In the genomic region with DNA sequence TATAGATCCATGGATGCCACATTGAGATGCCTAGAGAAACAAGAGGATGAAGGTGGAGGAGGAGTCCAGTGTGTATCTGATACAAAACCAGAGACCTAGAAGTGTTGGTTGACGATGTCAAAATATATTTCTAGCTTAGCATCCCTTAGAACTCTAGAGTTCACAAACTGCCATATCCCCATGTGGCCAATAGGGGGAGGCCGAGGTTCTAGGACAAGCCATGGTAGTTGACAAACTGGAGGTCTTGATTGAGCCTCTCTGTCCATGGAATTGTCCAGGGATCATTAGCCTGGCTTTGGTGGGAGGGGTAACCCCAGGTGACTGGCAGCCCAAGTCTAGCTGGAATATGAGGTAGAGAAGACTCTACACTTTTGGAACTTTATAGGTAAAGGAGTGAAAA, we compare ENCODE assay signal across 18 mouse cellular contexts. TPM values are rescaled to one million over a fixed set of nuclear protein-coding genes. Genes with fewer than 3 reads are reported as not detected.
A peak's percentile ranks its signal among the peaks of the same experiment; 100 is the strongest.
DNase-seq lines count a peak whose midpoint lies in the region; ATAC-seq and TF ChIP-seq lines count a peak whose summit lies in the region.
"Had no signal": no experiment of that assay in that cellular context is flagged by ENCODE, and none has a peak within 500 bp of the region (broad histone marks: within the 10 kb centered on the region; RNA-seq: fewer than 3 reads in every experiment).

No protein-coding gene starts in this region.

- H3K9me3 ChIP-seq in heart, postnatal 0 days (replicated peaks; ENCODE audit: control insufficient read depth, low read length), result no peaks in the 10 kb centered on the region
- no peaks in the 10 kb centered on the region for H3K9me3 ChIP-seq in ES-Bruce4 (replicated peaks; ENCODE audit: control insufficient read depth, insufficient read depth, low read length, poor library complexity, severe bottlenecking)
- H3K9me3 ChIP-seq: forebrain, embryonic 15.5 days; hindbrain, embryonic 15.5 days; midbrain, embryonic 12.5 days had no signal

- no peak for DNase-seq in heart, postnatal 0 days (ENCODE audit: low spot score)
- DNase-seq in heart, postnatal 36 days, result no peak
- no peak for DNase-seq in testis, postnatal 10 days (ENCODE audit: low spot score)
- peak; percentile 36 for DNase-seq in induced T-regulatory cell, adult 2 months (ENCODE audit: low read depth)
- DNase-seq in cerebellum, adult 18-20 months, result no peak
- DNase-seq in adrenal gland, postnatal 25 days, result no peak
- DNase-seq: cerebellum, adult 11-12 months; gastrocnemius, postnatal 36 days had no signal

- TF ChIP-seq EP300 in heart, postnatal 0 days (IDR thresholded peaks at IDR 0.05; ENCODE audit: low read depth), result no peak
- no peak for TF ChIP-seq EP300 in ES-Bruce4 (IDR thresholded peaks at IDR 0.05; ENCODE audit: insufficient read depth, low read depth, low read length)

- H3K4me3 ChIP-seq in heart, postnatal 0 days (ENCODE audit: low read depth, low read length), result no peak overlapping the region
- H3K4me3 ChIP-seq in testis, adult 2 months (ENCODE audit: control insufficient read depth, low read depth, low read length), result no peak overlapping the region
- H3K4me3 ChIP-seq in ES-Bruce4 (ENCODE audit: low read depth, low read length), result no peak overlapping the region
- H3K4me3 ChIP-seq: forebrain, embryonic 15.5 days; hindbrain, embryonic 15.5 days; midbrain, embryonic 12.5 days had no signal

- WGBS in heart, postnatal 0 days, result 56% methylated on average over 2 of the region's 2 CpGs

- no peaks in the 10 kb centered on the region for H3K36me3 ChIP-seq in heart, postnatal 0 days (replicated peaks; ENCODE audit: control insufficient read depth, insufficient read depth, low read length)
- no peaks in the 10 kb centered on the region for H3K36me3 ChIP-seq in testis, adult 2 months (ENCODE audit: control insufficient read depth, insufficient read depth, low read length)
- no peaks in the 10 kb centered on the region for H3K36me3 ChIP-seq in ES-Bruce4 (ENCODE audit: control insufficient read depth, insufficient read depth, low read length, poor library complexity, severe bottlenecking)
- H3K36me3 ChIP-seq: forebrain, embryonic 15.5 days; hindbrain, embryonic 15.5 days; midbrain, embryonic 12.5 days had no signal

- no peak overlapping the region for H3K27ac ChIP-seq in heart, postnatal 0 days (ENCODE audit: low read depth)
- H3K27ac ChIP-seq in testis, adult 2 months (ENCODE audit: control insufficient read depth, insufficient read depth, low read depth, low read length), result no peak overlapping the region
- no peak overlapping the region for H3K27ac ChIP-seq in ES-Bruce4 (ENCODE audit: insufficient read depth, low read length)
- H3K27ac ChIP-seq: forebrain, embryonic 15.5 days; hindbrain, embryonic 15.5 days; midbrain, embryonic 12.5 days had no signal

- no peaks in the 10 kb centered on the region for H3K27me3 ChIP-seq in heart, postnatal 0 days (ENCODE audit: control insufficient read depth, insufficient read depth, low read length)
- no peaks in the 10 kb centered on the region for H3K27me3 ChIP-seq in testis, adult 2 months (ENCODE audit: control insufficient read depth, insufficient read depth, low read length)
- no peaks in the 10 kb centered on the region; the same call in none of the 2 replicates for H3K27me3 ChIP-seq in ES-Bruce4 (ENCODE audit: control insufficient read depth, insufficient read depth, low read length, poor library complexity, severe bottlenecking)
- H3K27me3 ChIP-seq: forebrain, embryonic 15.5 days; hindbrain, embryonic 15.5 days; midbrain, embryonic 12.5 days had no signal

- H3K4me1 ChIP-seq in heart, postnatal 0 days (ENCODE audit: control insufficient read depth, insufficient read depth), result no peaks in the 10 kb centered on the region
- no peaks in the 10 kb centered on the region for H3K4me1 ChIP-seq in testis, adult 2 months (ENCODE audit: control insufficient read depth, insufficient read depth, low read length)
- no peaks in the 10 kb centered on the region for H3K4me1 ChIP-seq in ES-Bruce4 (ENCODE audit: control insufficient read depth, insufficient read depth, low read length)
- H3K4me1 ChIP-seq: forebrain, embryonic 15.5 days; hindbrain, embryonic 15.5 days; midbrain, embryonic 12.5 days had no signal

- intact Hi-C loops in heart, postnatal 36 days (cut with DNase I), result no loop called here

- no peak overlapping the region for H3K4me2 ChIP-seq in heart, postnatal 0 days (ENCODE audit: low read depth, low read length)
- H3K4me2 ChIP-seq: forebrain, embryonic 15.5 days; hindbrain, embryonic 15.5 days; liver, embryonic 11.5 days; midbrain, embryonic 12.5 days had no signal

- peak; percentile 7; the same call in 1 of the 2 replicates for TF ChIP-seq CTCF in heart, postnatal 0 days (IDR thresholded peaks at IDR 0.05; ENCODE audit: low read depth)
- TF ChIP-seq CTCF in testis, adult 2 months (IDR thresholded peaks at IDR 0.05; ENCODE audit: control insufficient read depth, insufficient read depth, insufficient replicate concordance, low read depth, low read length), result peak; percentile 7; the same call in 1 of the 2 replicates
- peak; percentile 21 for TF ChIP-seq CTCF in ES-Bruce4 (IDR thresholded peaks at IDR 0.05; ENCODE audit: low read depth, low read length)

- no peak for TF ChIP-seq POLR2A in testis, adult 2 months (IDR thresholded peaks at IDR 0.05; ENCODE audit: control insufficient read depth, low read depth, low read length)
- TF ChIP-seq POLR2A in ES-Bruce4 (IDR thresholded peaks at IDR 0.05; ENCODE audit: insufficient read depth, low read length), result no peak

- ATAC-seq in heart, postnatal 0 days (ENCODE audit: insufficient read depth, low read depth), result no peak
- ATAC-seq: activated CD4-positive, CD25-positive, alpha-beta regulatory T cell, adult 4 months; forebrain, embryonic 15.5 days had no signal

- H3K9ac ChIP-seq in heart, postnatal 0 days (replicated peaks; ENCODE audit: low read depth, low read length), result no peak overlapping the region
- H3K9ac ChIP-seq in ES-Bruce4 (ENCODE audit: low read depth, poor library complexity, severe bottlenecking), result no peak overlapping the region
- H3K9ac ChIP-seq: forebrain, embryonic 15.5 days; hindbrain, embryonic 15.5 days; midbrain, embryonic 12.5 days had no signal

RNA-seq across cellular contexts. Expression of a gene that starts 4.0 kb away (rescaled TPM):
- not detected in 2 replicates for total RNA-seq in heart, postnatal 0 days (2014; rRNA removed; ENCODE audit: low replicate concordance)
- not detected in 2 replicates for polyA plus RNA-seq in heart, postnatal 0 days (2015; fragmentation: Nextera tagmentation; extraction: Ambion mirVana)
- not detected for total RNA-seq in heart, postnatal 36 days (2021)
- not detected in 2 replicates for polyA plus RNA-seq in testis, adult 2 months (2012; rRNA removed)
- not detected in 2 replicates for polyA plus RNA-seq in ES-Bruce4 (2011; ENCODE audit: insufficient read depth, insufficient read length, low read depth, missing spikeins)
- total RNA-seq in adrenal gland, postnatal 25 days (2021), result not detected in 2 replicates
- total RNA-seq: gastrocnemius, postnatal 36 days; left cerebral cortex, postnatal 25 days had no signal
- polyA plus RNA-seq: activated CD4-positive, CD25-positive, alpha-beta regulatory T cell, adult 4 months; forebrain, embryonic 15.5 days; heart, embryonic 14.5 days; hindbrain, embryonic 15.5 days; kidney, embryonic 16.5 days; liver, embryonic 11.5 days; midbrain, embryonic 12.5 days had no signal

RNA-seq across cellular contexts. Expression of a gene that starts 19.1 kb away (rescaled TPM):
- total RNA-seq in heart, postnatal 0 days (2014; rRNA removed; ENCODE audit: low replicate concordance), result not detected in 2 replicates
- not detected in 2 replicates for polyA plus RNA-seq in heart, postnatal 0 days (2015; fragmentation: Nextera tagmentation; extraction: Ambion mirVana)
- total RNA-seq in heart, postnatal 36 days (2021), result not detected
- polyA plus RNA-seq in testis, adult 2 months (2012; rRNA removed), result 49.9 and 57.5 TPM in 2 replicates
- polyA plus RNA-seq in ES-Bruce4 (2011; ENCODE audit: insufficient read depth, insufficient read length, low read depth, missing spikeins), result not detected in 2 replicates
- total RNA-seq in adrenal gland, postnatal 25 days (2021), result not detected in 2 replicates
- total RNA-seq: gastrocnemius, postnatal 36 days; left cerebral cortex, postnatal 25 days had no signal
- polyA plus RNA-seq: activated CD4-positive, CD25-positive, alpha-beta regulatory T cell, adult 4 months; forebrain, embryonic 15.5 days; heart, embryonic 14.5 days; hindbrain, embryonic 15.5 days; kidney, embryonic 16.5 days; liver, embryonic 11.5 days; midbrain, embryonic 12.5 days had no signal

RNA-seq across cellular contexts. Expression of a gene that starts 22.9 kb away (rescaled TPM):
- not detected in 2 replicates for total RNA-seq in heart, postnatal 0 days (2014; rRNA removed; ENCODE audit: low replicate concordance)
- not detected in 2 replicates for polyA plus RNA-seq in heart, postnatal 0 days (2015; fragmentation: Nextera tagmentation; extraction: Ambion mirVana)
- total RNA-seq in heart, postnatal 36 days (2021), result not detected
- not detected in 2 replicates for polyA plus RNA-seq in testis, adult 2 months (2012; rRNA removed)
- polyA plus RNA-seq in ES-Bruce4 (2011; ENCODE audit: insufficient read depth, insufficient read length, low read depth, missing spikeins), result not detected in 2 replicates
- not detected in 2 replicates for total RNA-seq in adrenal gland, postnatal 25 days (2021)
- total RNA-seq: gastrocnemius, postnatal 36 days; left cerebral cortex, postnatal 25 days had no signal
- polyA plus RNA-seq: activated CD4-positive, CD25-positive, alpha-beta regulatory T cell, adult 4 months; forebrain, embryonic 15.5 days; heart, embryonic 14.5 days; hindbrain, embryonic 15.5 days; kidney, embryonic 16.5 days; liver, embryonic 11.5 days; midbrain, embryonic 12.5 days had no signal

RNA-seq across cellular contexts. Expression of a gene that starts 34.9 kb away (rescaled TPM):
- total RNA-seq in heart, postnatal 0 days (2014; rRNA removed; ENCODE audit: low replicate concordance), result not detected in 2 replicates
- not detected in 2 replicates for polyA plus RNA-seq in heart, postnatal 0 days (2015; fragmentation: Nextera tagmentation; extraction: Ambion mirVana)
- total RNA-seq in heart, postnatal 36 days (2021), result not detected
- polyA plus RNA-seq in testis, adult 2 months (2012; rRNA removed), result not detected in 2 replicates
- not detected in 2 replicates for polyA plus RNA-seq in ES-Bruce4 (2011; ENCODE audit: insufficient read depth, insufficient read length, low read depth, missing spikeins)
- total RNA-seq in adrenal gland, postnatal 25 days (2021), result not detected in 2 replicates
- total RNA-seq: gastrocnemius, postnatal 36 days; left cerebral cortex, postnatal 25 days had no signal
- polyA plus RNA-seq: activated CD4-positive, CD25-positive, alpha-beta regulatory T cell, adult 4 months; forebrain, embryonic 15.5 days; heart, embryonic 14.5 days; hindbrain, embryonic 15.5 days; kidney, embryonic 16.5 days; liver, embryonic 11.5 days; midbrain, embryonic 12.5 days had no signal

RNA-seq across cellular contexts. Expression of a gene that starts 53.0 kb away (rescaled TPM):
- total RNA-seq in heart, postnatal 0 days (2014; rRNA removed; ENCODE audit: low replicate concordance), result not detected in 2 replicates
- polyA plus RNA-seq in heart, postnatal 0 days (2015; fragmentation: Nextera tagmentation; extraction: Ambion mirVana), result 0.15 and 0.23 TPM in 2 replicates
- total RNA-seq in heart, postnatal 36 days (2021), result not detected
- not detected in 2 replicates for polyA plus RNA-seq in testis, adult 2 months (2012; rRNA removed)
- not detected in 2 replicates for polyA plus RNA-seq in ES-Bruce4 (2011; ENCODE audit: insufficient read depth, insufficient read length, low read depth, missing spikeins)
- total RNA-seq in adrenal gland, postnatal 25 days (2021), result not detected in 2 replicates
- total RNA-seq: gastrocnemius, postnatal 36 days; left cerebral cortex, postnatal 25 days had no signal
- polyA plus RNA-seq: activated CD4-positive, CD25-positive, alpha-beta regulatory T cell, adult 4 months; forebrain, embryonic 15.5 days; hindbrain, embryonic 15.5 days; kidney, embryonic 16.5 days; midbrain, embryonic 12.5 days had no signal
